Mouse (Mus musculus) layer of hippocampus, postnatal 25 days (tissue): ENCODE results near the gene Pcsk6. TPM values are rescaled to one million over a fixed set of nuclear protein-coding genes. Genes with fewer than 3 reads are reported as not detected.

Experiments used
- DNase-seq, 2 experiments: peaks; one replicate each; pipeline ENCODE4 v3.0.0; 2022; ENCODE audit warnings: mixed read lengths in 2 of 2, low spot score in 1 of 2; ENCODE audit errors: extremely low spot score in 1 of 2
- total RNA-seq, 2 experiments: library from RNA; stranded (reverse); gene quantifications; 2 replicates each; pipeline ENCODE4 v1.2.3; 2021

The Pcsk6 gene
- total RNA-seq, 2 experiments from 2014 or later, result 13.7 to 16.4 TPM

- no peak for DNase-seq
Measured at GRCm38 (mm10) chr7:65988709-65989108, 127.2 kb downstream of the Pcsk6 start.

GRCm38 (mm10) chr7:65992329-65992728 is 130.8 kb downstream of the Pcsk6 start:
- no peak for DNase-seq

DNA sequence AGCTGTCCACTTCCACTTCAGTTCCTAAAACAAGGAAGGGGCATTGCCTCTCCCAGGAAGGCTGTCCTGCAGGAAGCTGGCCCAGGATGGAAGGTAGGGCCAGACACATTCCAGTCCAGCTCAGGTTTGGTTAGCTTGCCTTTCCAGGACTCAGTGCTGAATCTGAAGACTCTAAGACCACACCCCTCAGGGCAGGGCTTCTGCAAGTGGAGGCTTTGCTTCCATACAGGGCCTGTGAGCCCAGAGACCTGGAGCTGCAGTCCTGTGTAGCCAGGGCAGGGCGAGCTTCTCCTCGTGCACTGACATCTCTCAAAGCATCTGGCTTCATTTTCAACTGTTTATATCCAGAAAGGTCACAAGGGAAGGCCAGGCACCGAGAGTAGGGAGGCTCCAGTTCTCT is 131.9 kb downstream of the Pcsk6 start:
- no peak for DNase-seq

DNA sequence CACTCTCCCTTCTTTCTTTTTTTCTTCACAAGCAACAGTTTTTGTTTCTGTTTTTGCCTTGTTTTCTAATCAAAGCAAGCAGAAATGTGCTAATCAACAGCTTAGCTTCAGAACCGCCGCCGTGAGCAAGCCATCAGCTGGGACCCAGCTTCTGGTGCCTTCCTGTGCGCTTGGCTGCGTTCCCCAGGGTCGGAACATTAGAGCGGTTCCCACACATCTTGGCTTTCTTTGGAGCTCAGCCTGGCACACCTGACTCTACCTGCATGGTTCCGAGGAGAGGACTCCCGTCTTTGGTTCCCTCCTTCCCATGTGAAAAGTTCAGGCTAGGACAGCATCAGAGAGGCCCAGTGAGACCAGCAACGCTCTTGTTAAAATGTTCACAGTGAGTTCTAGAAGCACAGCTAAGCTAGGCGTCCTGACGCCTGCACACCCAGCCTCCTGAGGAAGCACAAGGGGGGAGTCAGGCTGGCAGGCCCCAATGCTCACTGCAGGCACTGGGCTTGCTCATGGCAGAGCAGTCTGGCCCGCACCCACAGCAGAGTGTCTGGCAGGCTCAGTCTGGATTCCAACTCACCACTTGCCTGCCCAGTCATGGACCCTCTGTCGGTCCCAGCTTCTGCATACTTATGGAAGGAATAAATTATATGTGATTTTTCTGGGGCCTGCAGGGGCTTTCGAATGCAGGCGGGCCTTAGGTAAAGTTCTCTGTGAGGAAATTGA is 139.7 kb downstream of the Pcsk6 start:
- DNase-seq, result no peak

DNA sequence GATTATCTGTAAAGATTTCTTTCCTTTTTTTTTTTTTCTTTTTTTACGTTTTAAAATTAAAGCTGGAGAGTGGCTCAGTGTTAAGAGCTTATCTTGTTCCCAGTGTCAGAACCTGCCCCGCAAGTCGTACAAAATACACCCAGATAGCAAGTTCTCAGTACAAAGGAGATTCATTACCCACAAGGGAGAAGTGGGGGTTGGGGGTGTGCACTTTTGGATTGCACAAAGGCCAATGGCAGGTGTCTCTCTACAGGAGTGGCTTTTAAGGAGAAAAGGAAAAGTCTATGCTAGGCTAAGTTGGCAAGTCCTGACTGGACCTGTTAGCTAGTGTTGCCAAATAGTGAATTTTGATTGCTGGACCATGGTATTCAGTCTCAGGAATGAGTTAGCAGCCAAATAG is 140.3 kb downstream of the Pcsk6 start:
- no peak for DNase-seq

GRCm38 (mm10) chr7:66003447-66003846 is 141.9 kb downstream of the Pcsk6 start:
- no peak for DNase-seq

DNA sequence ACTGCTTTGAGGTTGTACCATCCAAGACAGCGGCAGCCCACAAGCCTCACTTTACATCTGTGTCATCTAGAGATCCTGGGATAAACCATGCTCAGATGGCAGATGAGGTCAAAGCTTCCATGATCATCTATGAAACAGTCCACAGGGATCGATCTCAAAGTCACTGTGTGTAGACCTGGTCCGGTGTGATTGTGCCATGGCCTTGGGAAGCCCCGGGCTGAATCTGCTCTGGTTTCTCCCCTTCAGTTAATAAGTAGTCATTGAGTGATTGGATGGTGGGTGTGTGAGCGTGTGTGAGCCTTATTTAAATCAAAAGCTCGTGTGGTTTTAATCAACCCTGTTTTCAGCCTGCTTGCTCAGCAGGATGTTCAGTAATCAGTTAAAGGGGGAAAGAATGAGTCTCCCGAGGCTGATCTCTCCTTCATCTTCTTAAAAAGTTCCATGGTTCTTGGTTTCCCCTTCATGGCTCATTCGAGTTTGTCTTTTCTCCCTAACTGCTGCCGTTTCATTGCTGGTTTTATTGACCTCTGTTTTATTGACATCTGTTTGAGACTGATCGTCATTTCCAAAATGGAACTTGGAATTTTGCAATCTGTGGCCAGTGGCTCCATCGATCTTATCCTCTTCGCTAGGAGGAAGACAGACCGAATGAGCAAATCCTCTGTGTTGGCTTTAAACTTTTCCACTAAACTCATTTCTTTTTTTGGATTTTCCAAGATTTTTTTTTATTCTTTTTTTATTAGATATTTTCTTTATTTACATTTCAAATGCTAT is 142.5 kb downstream of the Pcsk6 start:
- DNase-seq, result no peak

GRCm38 (mm10) chr7:66005066-66005465 is 143.5 kb downstream of the Pcsk6 start:
- no peak for DNase-seq

DNA sequence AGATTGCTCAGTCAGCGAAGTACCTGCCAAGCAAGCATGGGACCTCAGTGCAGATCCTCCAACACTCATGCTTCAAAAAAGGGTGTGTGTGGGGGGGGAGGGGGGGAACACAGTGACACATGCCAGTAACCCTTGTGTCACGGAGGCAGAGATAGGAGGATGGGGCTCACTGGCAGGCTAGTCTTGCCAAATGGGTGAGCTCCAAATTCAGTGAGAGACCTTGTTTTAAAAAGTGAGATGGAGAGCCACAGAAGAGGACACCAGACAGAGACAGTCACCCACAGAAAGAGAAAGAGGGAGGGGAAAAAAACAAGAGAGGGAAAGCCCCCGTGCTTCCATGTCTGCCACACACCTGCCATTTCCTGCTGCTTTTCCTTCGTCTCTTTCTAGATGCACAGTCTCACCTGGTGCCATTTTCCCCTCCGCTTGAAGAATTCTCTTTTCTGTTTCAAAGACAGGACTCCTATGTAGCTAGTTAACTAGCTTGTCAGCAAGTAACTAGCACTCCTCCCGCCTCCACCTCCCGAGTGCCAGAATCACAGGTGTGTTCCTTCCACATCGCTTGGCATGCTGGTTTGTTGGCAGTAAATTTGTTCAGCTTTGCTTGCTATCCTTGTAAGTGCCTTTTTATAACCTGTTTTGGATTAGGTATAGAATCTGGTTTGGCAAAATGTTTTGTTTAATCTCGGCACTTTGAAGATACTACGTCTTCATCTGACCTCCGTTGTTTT is 146.8 kb downstream of the Pcsk6 start:
- DNase-seq, result no peak

DNA sequence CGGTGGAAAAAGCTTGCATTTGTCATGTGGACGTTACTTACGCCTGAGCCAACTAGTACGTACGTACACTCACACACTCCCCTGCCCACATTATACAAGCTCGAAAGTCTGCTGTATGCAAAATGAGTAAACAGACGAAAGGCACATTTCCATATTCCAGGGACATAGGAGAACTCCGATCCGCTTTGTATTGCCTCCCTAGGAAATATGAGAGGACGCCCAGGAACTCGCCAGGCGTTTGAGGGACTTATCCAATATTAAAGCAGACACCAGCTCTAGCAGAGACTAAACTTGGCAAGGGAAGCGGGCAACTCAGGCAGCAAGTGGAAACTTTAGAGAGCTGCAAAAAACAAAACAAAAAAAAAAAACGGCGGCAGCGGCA is 147.3 kb downstream of the Pcsk6 start:
- DNase-seq, result no peak

GRCm38 (mm10) chr7:66010518-66010917 is 149.0 kb downstream of the Pcsk6 start:
- no peak for DNase-seq

- DNase-seq, result no peak
Measured at GRCm38 (mm10) chr7:66027747-66028146, 166.2 kb downstream of the Pcsk6 start.

- no peak for DNase-seq
Measured at GRCm38 (mm10) chr7:66028766-66029512, 167.4 kb downstream of the Pcsk6 start.

- DNase-seq, result no peak
Measured at GRCm38 (mm10) chr7:66036809-66037208, 175.3 kb downstream of the Pcsk6 start.

DNA sequence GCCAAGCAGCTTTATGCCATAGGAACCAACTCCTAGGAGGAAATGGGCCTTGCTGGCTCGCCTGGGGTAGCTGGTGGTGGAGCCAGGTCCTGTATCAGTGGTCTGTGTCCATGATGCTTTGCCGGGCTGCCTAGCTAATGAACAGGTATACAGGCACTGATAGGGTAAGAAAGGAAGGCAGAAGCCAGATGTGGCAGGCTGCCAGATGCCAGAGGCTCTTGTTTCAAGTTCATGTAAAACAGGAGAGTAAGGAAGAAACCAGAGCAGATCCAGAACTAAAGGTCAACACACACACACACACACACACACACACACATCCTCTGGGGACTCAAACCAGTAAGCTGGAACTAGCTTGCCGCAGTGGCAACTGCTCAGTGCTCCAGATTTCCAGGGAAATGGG is 176.7 kb downstream of the Pcsk6 start:
- no peak for DNase-seq

GRCm38 (mm10) chr7:66038730-66039129 is 177.2 kb downstream of the Pcsk6 start:
- DNase-seq, result no peak

DNA sequence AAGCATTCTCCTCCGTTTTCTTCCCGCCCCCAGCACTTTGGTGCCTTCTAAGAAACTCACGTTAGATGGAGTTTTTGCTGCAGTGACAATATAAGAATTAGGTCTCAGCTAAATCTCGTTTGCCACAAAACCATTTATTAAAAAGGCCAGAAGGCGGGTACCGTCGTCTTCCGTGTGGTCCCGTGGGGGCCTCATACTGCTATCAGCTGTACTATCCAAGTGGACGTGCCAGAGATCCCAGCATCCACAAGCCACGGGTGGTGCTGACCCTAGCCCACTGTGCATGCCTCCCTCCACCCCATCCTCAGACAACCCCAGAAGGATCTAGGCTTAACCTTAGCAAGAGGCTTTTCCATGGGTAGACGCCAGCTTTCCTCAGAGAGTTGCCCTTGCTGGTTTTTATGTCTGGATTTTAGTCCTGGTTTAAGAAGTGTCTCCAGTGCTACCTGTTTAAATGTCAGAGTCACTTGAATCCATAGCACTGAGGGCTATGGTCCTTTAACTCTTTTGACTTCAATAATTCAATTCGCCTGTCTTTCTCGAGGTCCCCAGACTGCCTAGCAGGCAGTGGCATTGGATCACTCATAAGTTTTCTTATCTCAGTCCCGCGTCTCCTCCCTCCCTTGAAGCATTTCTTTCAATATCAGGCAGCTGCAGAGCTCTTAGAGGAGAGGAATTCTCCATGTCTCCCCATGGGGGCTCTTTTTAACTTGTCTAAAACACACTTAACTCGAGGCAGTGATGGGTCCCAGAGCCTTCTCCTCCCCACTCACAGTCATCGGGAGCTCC is 178.7 kb downstream of the Pcsk6 start:
- no peak for DNase-seq

DNA sequence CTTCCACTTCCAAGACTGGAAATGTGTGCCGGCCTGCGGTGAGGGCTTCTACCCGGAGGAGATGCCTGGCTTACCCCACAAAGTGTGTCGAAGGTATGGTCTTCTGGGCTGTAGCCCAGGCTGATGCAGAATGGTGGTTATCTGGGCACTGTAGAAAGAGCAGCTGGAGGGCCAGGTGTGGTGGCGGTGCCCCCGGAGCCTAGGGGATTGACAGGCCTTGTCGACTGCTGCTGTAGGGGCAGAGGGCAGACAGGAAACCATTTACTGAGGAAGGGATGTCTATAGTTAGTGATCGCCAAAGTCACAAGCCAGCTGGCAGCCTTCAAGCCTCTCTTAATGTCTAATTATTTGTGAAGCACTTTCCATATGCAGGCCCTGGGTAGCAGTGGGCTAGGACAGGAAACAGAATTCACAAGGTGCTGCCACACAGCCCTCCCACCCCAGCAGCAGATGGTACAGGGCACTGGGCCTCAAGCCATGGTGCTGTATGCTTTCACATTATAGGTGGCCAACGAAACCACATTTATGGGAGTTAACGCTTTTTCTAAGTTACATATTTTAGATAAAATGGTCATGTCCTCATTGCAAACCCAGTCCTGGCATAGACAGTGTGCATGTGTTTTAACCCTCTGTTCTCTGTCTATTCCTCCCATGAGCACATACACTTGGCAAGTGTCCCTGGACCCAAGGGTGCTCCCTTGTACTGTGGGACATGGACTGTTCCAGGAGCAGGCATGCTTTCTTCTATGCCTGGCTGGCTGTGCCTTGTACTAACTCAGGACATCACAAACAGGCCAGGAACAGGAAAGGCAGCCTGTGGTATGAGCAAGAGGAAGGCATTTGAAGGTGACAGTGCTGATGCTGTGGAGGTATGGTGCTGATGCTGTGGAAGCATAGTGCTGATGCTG is 182.3 kb downstream of the Pcsk6 start, which contains the start of gene Gm45213:
TSS of gene Gm45213 (plus strand) at position 51 of the 908 bp plus-strand sequence.
- no peak for DNase-seq

DNA sequence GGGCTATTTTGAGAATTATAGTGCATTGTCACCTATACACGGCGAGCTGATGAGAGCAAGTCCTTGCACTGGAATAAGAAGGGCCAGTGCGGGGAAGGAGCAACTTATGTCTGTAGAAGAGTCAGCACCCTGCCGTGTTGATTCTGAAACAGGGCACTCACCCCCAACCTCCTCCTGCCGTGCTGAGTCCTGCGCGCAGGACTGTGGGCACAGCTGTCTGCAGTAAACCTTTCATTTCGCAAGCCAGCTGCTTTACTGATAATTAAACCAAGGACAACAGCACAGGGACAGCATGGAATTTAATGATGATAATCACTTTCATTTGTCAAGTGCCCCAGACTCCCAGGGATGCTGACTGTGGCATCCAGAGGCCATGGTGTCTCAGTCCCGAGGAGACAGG is 183.1 kb downstream of the Pcsk6 start:
- no peak for DNase-seq
